Mouse (Mus musculus) limb, embryonic 12.5 days (tissue): ENCODE data around the gene Gatad2a. TPM values are rescaled to one million over a fixed set of nuclear protein-coding genes. Genes with fewer than 3 reads are reported as not detected.
"Not testable (repeated sequence)": the region's sequence is repeated elsewhere in the genome, so short reads cannot be mapped to it uniquely, and the experiment has no call there.

Experiments used
- ATAC-seq: fragments of 200-750 bp; cut with Nextera tagmentation; 2 replicates; pipeline ENCODE4 v1.8.0; 2017; ENCODE audit warnings: low read depth, moderate TSS enrichment; ENCODE audit not compliant: insufficient number of reproducible peaks, insufficient read depth, low FRiP score, low TSS enrichment
- H3K27ac ChIP-seq: fragments of 300-500 bp; sonication (generic); 2 replicates; pipeline ENCODE4 v1.5.1; 2016; ENCODE audit warnings: mild to moderate bottlenecking, moderate library complexity
- H3K27me3 ChIP-seq: fragments of 300-500 bp; sonication (generic); 2 replicates; pipeline ENCODE4 v1.6.1; 2016; ENCODE audit warnings: mild to moderate bottlenecking, moderate library complexity
- H3K36me3 ChIP-seq: fragments of 300-500 bp; sonication (generic); 2 replicates; pipeline ENCODE4 v1.6.1; 2016; ENCODE audit warnings: mild to moderate bottlenecking, moderate library complexity
- H3K4me1 ChIP-seq: fragments of 300-500 bp; sonication (generic); replicated peaks from 2 replicates; pipeline ENCODE4 v1.6.1; 2016
- H3K4me2 ChIP-seq: fragments of 300-500 bp; sonication (generic); 2 replicates; pipeline ENCODE4 v1.6.1; 2016; ENCODE audit warnings: mild to moderate bottlenecking, moderate library complexity
- H3K4me3 ChIP-seq: fragments of 300-500 bp; sonication (generic); replicated peaks from 2 replicates; pipeline ENCODE4 v1.5.1; 2016; ENCODE audit warnings: mild to moderate bottlenecking
- H3K9ac ChIP-seq: fragments of 300-500 bp; sonication (generic); replicated peaks from 2 replicates; pipeline ENCODE4 v1.6.1; 2016; ENCODE audit warnings: mild to moderate bottlenecking, moderate library complexity
- H3K9me3 ChIP-seq: fragments of 300-500 bp; sonication (generic); 2 replicates; pipeline ENCODE4 v1.6.1; 2016; ENCODE audit warnings: mild to moderate bottlenecking, moderate library complexity
- WGBS: fragments of 180-500 bp; shearing (Covaris S2); methylation state at CpG from one replicate; pipeline ENCODE4 v1.1.7; 2016; 5-methylcytosine and 5-hydroxymethylcytosine counted together
- polyA plus RNA-seq: library from polyadenylated mRNA; unstranded; fragments of >200 nt; fragmentation: Nextera tagmentation; extraction: Ambion mirVana; gene quantifications from 2 replicates; pipeline ENCODE4 v1.2.1, GENCODE M21; 2016

Gatad2a gene
- polyA plus RNA-seq, 1 experiment from 2014 or later, result 68.4 TPM

DNA sequence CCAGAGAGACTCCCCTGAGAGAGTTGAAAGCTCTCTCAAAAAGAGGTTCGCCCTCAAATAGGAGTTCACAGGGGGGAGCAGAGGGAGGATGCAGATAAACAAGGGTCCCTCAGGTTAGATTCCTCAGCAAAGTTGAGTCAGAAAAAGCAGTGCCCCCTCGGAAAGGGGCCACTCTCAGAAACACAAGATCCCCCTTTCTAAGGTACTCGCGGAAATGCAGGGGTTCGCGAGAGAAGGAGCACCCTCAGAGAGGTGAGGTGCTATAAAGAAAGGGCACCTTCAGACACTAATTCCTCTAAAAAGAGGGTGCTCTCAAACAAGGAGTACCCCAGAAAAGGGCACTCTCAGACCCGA, 785 bp downstream of the Gatad2a start:
- H3K4me3 ChIP-seq, result peak overlapping the region; percentile 96
- H3K9me3 ChIP-seq, result no peaks in the 10 kb centered on the region
- peak overlapping the region; percentile 84 for H3K27ac ChIP-seq
- ATAC-seq, result no peak
- peak overlapping the region; percentile 79 for H3K9ac ChIP-seq
- peak overlapping the region; percentile 80 for H3K4me2 ChIP-seq
- peaks cover 7% of the 10 kb centered on the region; the same call in 1 of the 2 replicates for H3K36me3 ChIP-seq
- H3K4me1 ChIP-seq, result peaks cover 13% of the 10 kb centered on the region
- under 1% methylated on average over 7 of the region's 7 CpGs for WGBS
- no peaks in the 10 kb centered on the region for H3K27me3 ChIP-seq

- H3K36me3 ChIP-seq, H3K27me3 ChIP-seq, H3K4me2 ChIP-seq, ATAC-seq, H3K4me1 ChIP-seq, H3K4me3 ChIP-seq, H3K9ac ChIP-seq, H3K9me3 ChIP-seq, H3K27ac ChIP-seq: not testable (repeated sequence)
- 93% methylated on average over 7 of the region's 7 CpGs for WGBS
Measured at GRCm38 (mm10) chr8:69988936-69989335, 7.2 kb downstream of the Gatad2a start.

GRCm38 (mm10) chr8:69987744-69988143, 8.4 kb downstream of the Gatad2a start:
- H3K9me3 ChIP-seq, result no peaks in the 10 kb centered on the region
- H3K9ac ChIP-seq, result no peak overlapping the region
- no peaks in the 10 kb centered on the region for H3K27me3 ChIP-seq
- H3K27ac ChIP-seq, result no peak overlapping the region
- no peak overlapping the region for H3K4me2 ChIP-seq
- no peak overlapping the region for H3K4me3 ChIP-seq
- no peak for ATAC-seq
- no peaks in the 10 kb centered on the region for H3K4me1 ChIP-seq
- peaks cover 7% of the 10 kb centered on the region; the same call in 1 of the 2 replicates for H3K36me3 ChIP-seq

DNA sequence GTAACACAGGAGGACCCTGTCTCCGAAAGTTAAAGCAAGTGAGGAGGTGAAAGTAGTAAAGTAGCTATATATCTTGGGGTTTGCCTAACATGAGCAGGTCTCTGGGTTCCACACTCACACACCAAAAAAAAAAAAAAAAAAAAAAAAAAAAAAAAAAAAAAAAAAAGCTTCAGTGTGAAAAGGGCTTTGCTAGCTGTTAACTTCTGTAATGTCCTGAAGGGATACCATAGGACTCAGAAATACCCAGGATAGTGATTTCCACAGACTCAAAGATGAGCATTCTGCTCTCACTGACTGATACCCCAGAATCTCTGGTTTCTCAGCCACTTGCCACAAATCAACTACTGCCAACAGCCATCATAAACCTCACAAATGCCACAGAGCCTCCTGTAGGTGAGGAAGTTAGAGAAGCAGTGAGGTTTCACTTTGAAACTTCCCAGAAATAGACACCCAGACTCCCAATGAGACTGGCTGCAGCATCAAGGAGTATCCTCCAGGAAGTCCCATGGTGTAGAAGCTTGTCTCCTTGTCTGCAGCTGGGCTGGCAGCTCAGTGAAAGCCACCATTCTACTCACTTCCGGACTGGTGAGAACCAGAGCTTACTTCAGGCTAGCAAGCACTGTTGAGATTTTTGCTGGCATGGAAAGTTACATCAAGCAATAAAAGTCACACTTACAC, 11.2 kb downstream of the Gatad2a start:
- H3K4me2 ChIP-seq, result no peak overlapping the region
- H3K4me3 ChIP-seq, result no peak overlapping the region
- H3K27ac ChIP-seq, result 0 out of 2 replicates have a peak overlapping the region, but pooled peaks have one; percentile 2
- H3K9ac ChIP-seq, result no peak overlapping the region
- no peaks in the 10 kb centered on the region for H3K36me3 ChIP-seq
- no peaks in the 10 kb centered on the region for H3K9me3 ChIP-seq
- no peaks in the 10 kb centered on the region for H3K27me3 ChIP-seq
- no peak for ATAC-seq
- H3K4me1 ChIP-seq, result no peaks in the 10 kb centered on the region
- WGBS, result 87% methylated on average over 2 of the region's 2 CpGs

- Histone ChIP-seq H3K4me2 (no peak overlapping the region), H3K4me3 (no peak overlapping the region), H3K4me1 (0 out of 2 replicates have a peak, but pooled peaks cover 6% of the 10 kb centered on the region), H3K9ac (no peak overlapping the region), H3K27me3 (no peaks in the 10 kb centered on the region), H3K27ac (no peak overlapping the region), H3K36me3 (no peaks in the 10 kb centered on the region), H3K9me3 (no peaks in the 10 kb centered on the region)
- ATAC-seq, result no peak
- 93% methylated on average over 4 of the region's 4 CpGs for WGBS
Measured at GRCm38 (mm10) chr8:69978456-69978855, 17.7 kb downstream of the Gatad2a start.

- H3K9me3 ChIP-seq, result no peaks in the 10 kb centered on the region
- peak overlapping the region; percentile 97 for H3K4me3 ChIP-seq
- ATAC-seq, result no peak
- no peaks in the 10 kb centered on the region for H3K27me3 ChIP-seq
- 32% methylated on average over 5 of the region's 5 CpGs for WGBS
- peaks cover 34% of the 10 kb centered on the region for H3K4me1 ChIP-seq
- H3K36me3 ChIP-seq, result no peaks in the 10 kb centered on the region
- peak overlapping the region; percentile 93 for H3K9ac ChIP-seq
- H3K27ac ChIP-seq, result peak overlapping the region; percentile 90
- H3K4me2 ChIP-seq, result peak overlapping the region; percentile 77
Measured at GRCm38 (mm10) chr8:69974806-69975205, 21.4 kb downstream of the Gatad2a start.

DNA sequence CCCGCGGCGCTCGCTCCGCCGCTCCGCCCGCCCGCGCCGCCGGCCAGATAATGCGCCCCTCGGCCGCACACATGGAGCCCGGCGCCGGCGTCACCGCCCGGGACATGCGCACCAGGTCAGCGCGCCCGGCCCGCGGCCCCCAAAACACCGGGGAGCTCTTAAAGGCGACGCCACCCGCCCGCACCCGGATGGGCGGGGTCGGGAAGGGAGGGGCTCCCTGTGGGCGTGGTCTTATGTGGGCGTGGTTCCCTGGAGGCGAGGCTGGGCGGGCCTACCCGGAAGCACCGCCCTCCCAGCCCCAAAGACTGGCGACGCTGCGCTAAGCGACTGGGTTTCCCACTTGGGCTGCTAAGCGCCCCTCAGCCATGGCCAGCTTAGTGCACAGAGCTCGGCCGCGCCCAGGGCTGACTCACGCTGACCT, 22.0 kb downstream of the Gatad2a start:
- H3K27me3 ChIP-seq, result no peaks in the 10 kb centered on the region
- H3K4me2 ChIP-seq, result peak overlapping the region; percentile 77
- peak overlapping the region; percentile 90 for H3K27ac ChIP-seq
- H3K4me3 ChIP-seq, result peak overlapping the region; percentile 97
- peaks cover 34% of the 10 kb centered on the region for H3K4me1 ChIP-seq
- peak overlapping the region; percentile 93 for H3K9ac ChIP-seq
- peak; percentile 91 for ATAC-seq
- WGBS, result under 1% methylated on average over 50 of the region's 50 CpGs
- no peaks in the 10 kb centered on the region for H3K9me3 ChIP-seq
- H3K36me3 ChIP-seq, result no peaks in the 10 kb centered on the region

DNA sequence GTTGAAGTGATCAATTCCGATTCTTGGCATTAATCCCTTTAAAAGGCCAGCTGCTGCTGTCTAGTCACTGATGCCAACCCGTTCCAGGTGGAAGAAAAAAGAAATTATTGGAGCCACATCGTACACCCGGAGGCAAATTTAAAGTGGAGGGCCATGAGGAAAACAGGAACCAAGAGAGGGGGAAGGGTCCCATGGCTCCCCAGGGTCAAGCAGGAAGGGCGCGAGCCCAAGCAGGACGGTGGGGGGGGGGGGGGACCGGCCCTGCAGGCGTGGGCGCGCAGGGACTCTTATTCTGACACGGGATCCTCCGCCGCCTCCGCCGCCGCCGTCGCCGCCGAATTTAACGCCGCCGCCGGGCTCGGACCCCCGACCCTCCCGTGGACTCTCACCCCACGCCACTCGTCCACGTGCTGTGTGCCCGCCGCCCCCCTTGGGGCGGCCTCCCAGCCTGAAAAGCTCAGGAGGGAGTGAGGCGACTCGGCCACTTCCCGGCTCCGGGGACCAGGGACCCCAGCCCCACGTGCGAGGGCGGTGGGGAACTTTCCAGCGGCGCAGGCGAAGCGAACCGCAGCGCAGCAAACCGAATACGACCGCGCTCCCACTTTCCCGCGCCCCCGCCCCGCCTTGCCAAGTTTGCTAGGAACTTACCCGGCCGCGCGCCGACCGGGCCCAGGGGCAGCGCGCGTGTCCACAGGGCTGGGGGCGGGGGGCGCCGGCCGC, 22.6 kb downstream of the Gatad2a start:
- peak overlapping the region; percentile 93 for H3K9ac ChIP-seq
- no peaks in the 10 kb centered on the region for H3K36me3 ChIP-seq
- peak overlapping the region; percentile 77 for H3K4me2 ChIP-seq
- H3K27ac ChIP-seq, result peak overlapping the region; percentile 90
- H3K4me3 ChIP-seq, result peak overlapping the region; percentile 97
- WGBS, result under 1% methylated on average over 50 of the region's 68 CpGs
- H3K27me3 ChIP-seq, result no peaks in the 10 kb centered on the region
- H3K9me3 ChIP-seq, result no peaks in the 10 kb centered on the region
- H3K4me1 ChIP-seq, result peaks cover 34% of the 10 kb centered on the region
- ATAC-seq, result peak; percentile 17; the same call in 1 of the 2 replicates

GRCm38 (mm10) chr8:69973063-69973441, 23.1 kb downstream of the Gatad2a start:
- Histone ChIP-seq H3K9ac (peak overlapping the region; percentile 93), H3K36me3 (no peaks in the 10 kb centered on the region), H3K4me2 (peak overlapping the region; percentile 77), H3K27ac (peak overlapping the region; percentile 90), H3K4me1 (peaks cover 36% of the 10 kb centered on the region), H3K27me3 (no peaks in the 10 kb centered on the region), H3K4me3 (peak overlapping the region; percentile 97), H3K9me3 (no peaks in the 10 kb centered on the region)
- no peak for ATAC-seq
- 15% methylated on average over 7 of the region's 7 CpGs for WGBS

GRCm38 (mm10) chr8:69970880-69971279, 25.3 kb downstream of the Gatad2a start:
- Histone ChIP-seq H3K36me3 (no peaks in the 10 kb centered on the region), H3K4me2 (peak overlapping the region; percentile 77; the same call in 1 of the 2 replicates), H3K4me1 (peaks cover 33% of the 10 kb centered on the region), H3K27me3 (no peaks in the 10 kb centered on the region), H3K9ac (no peak overlapping the region), H3K4me3 (no peak overlapping the region), H3K9me3 (no peaks in the 10 kb centered on the region), H3K27ac (no peak overlapping the region)
- WGBS, result 97% methylated on average over 2 of the region's 2 CpGs
- no peak for ATAC-seq

DNA sequence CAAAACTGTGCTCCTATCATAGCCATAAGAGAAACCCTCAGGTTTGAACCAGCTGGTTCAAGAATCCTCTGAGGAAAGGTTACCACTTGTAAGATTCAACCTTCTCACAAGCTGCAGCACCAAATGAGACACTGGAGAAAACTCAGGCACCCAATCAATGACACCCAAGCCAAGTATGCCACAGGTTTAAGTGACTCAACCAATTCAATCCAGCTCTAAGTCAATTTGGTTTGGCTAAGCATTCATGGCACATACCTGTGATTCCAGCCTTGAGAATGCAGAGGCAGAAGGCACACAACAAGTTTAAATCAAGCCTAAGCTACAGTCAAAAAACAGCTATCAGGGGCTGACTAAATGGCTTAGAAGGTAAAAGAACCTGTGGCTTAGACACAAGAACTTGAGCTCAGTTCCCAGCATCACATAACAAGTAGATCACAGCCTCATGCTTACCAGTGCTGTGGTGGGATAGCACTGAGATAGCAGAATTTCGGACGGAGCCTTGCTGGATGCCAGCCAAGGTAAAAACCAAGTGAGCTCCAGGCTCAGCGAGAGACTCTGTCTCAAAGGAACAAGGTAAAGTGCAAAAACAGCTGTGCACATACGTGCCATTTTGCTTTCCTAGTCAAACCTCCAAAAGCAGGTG, 28.8 kb downstream of the Gatad2a start:
- Histone ChIP-seq H3K27ac (no peak overlapping the region), H3K36me3 (0 out of 2 replicates have a peak, but pooled peaks cover 5% of the 10 kb centered on the region), H3K4me1 (peaks cover 24% of the 10 kb centered on the region), H3K4me3 (no peak overlapping the region), H3K4me2 (no peak overlapping the region), H3K9me3 (no peaks in the 10 kb centered on the region), H3K9ac (no peak overlapping the region), H3K27me3 (no peaks in the 10 kb centered on the region)
- 74% methylated on average over 4 of the region's 4 CpGs for WGBS
- no peak for ATAC-seq
